Mouse (Mus musculus): ENCODE results near the gene Sprtn. TPM values are rescaled to one million over a fixed set of nuclear protein-coding genes. Genes with fewer than 3 reads are reported as not detected.
A peak's percentile ranks its signal among the peaks of the same experiment; 100 is the strongest.

The Sprtn gene
- polyA plus RNA-seq, 1 experiment from 2014 or later, result 9.1 TPM

- Histone ChIP-seq H3K4me1 (replicated peaks; ENCODE audit: control insufficient read depth, insufficient read depth, low read length) (peaks cover 28% of the 10 kb centered on the region), H3K9ac (ENCODE audit: low read length) (peak overlapping the region; percentile 87), H3K36me3 (ENCODE audit: control insufficient read depth, insufficient read depth, low read length) (no peaks in the 10 kb centered on the region; the same call in 1 of the 2 replicates), H3K4me2 (ENCODE audit: low read depth, low read length) (peak overlapping the region; percentile 84), H3K27me3 (ENCODE audit: control insufficient read depth, insufficient read depth, low read depth, low read length) (no peaks in the 10 kb centered on the region), H3K4me3 (ENCODE audit: low read length) (peak overlapping the region; percentile 57), H3K27ac (ENCODE audit: low read length) (peak overlapping the region; percentile 97), H3K9me3 (ENCODE audit: control insufficient read depth, low read length) (no peaks in the 10 kb centered on the region)
- ATAC-seq (ENCODE audit: low read depth), result peak; percentile 31
- 0% methylated on average over 5 of the region's 62 CpGs for WGBS
These were observed 51.0 kb downstream of the Sprtn start for GRCm38 (mm10) chr8:124948733-124949111.

GRCm38 (mm10) chr8:124949209-124950068 is 51.8 kb downstream of the Sprtn start, which contains the start of gene Egln1:
Gene Egln1, minus strand, starts transcription at chr8:124949324.
- Histone ChIP-seq H3K27me3 (ENCODE audit: control insufficient read depth, insufficient read depth, low read depth, low read length) (no peaks in the 10 kb centered on the region), H3K27ac (ENCODE audit: low read length) (peak within 1 kb of the TSS; percentile 97), H3K4me3 (ENCODE audit: low read length) (peak within 1 kb of the TSS; percentile 57), H3K9ac (ENCODE audit: low read length) (peak within 1 kb of the TSS; percentile 87), H3K36me3 (ENCODE audit: control insufficient read depth, insufficient read depth, low read length) (no peaks in the 10 kb centered on the region), H3K9me3 (ENCODE audit: control insufficient read depth, low read length) (no peaks in the 10 kb centered on the region), H3K4me2 (ENCODE audit: low read depth, low read length) (peak within 1 kb of the TSS; percentile 84), H3K4me1 (replicated peaks; ENCODE audit: control insufficient read depth, insufficient read depth, low read length) (peaks cover 28% of the 10 kb centered on the region)
- under 1% methylated on average over 26 of the region's 98 CpGs for WGBS
- ATAC-seq (ENCODE audit: low read depth), result peak; percentile 95

- WGBS, result 15% methylated on average over 10 of the region's 10 CpGs
These were observed 52.4 kb downstream of the Sprtn start for GRCm38 (mm10) chr8:124950069-124950456.

GRCm38 (mm10) chr8:124950865-124951264 is 53.2 kb downstream of the Sprtn start:
- H3K4me2 ChIP-seq (ENCODE audit: low read depth, low read length), result peak overlapping the region; percentile 52
- WGBS, result 45% methylated on average over 2 of the region's 2 CpGs
- peak overlapping the region; percentile 57 for H3K4me3 ChIP-seq (ENCODE audit: low read length)
- peak overlapping the region; percentile 87 for H3K9ac ChIP-seq (ENCODE audit: low read length)
- no peak overlapping the region for H3K27ac ChIP-seq (ENCODE audit: low read length)
- ATAC-seq (ENCODE audit: low read depth), result no peak
- no peaks in the 10 kb centered on the region for H3K9me3 ChIP-seq (ENCODE audit: control insufficient read depth, low read length)
- peaks cover 18% of the 10 kb centered on the region for H3K4me1 ChIP-seq (replicated peaks; ENCODE audit: control insufficient read depth, insufficient read depth, low read length)
- H3K36me3 ChIP-seq (ENCODE audit: control insufficient read depth, insufficient read depth, low read length), result no peaks in the 10 kb centered on the region
- no peaks in the 10 kb centered on the region for H3K27me3 ChIP-seq (ENCODE audit: control insufficient read depth, insufficient read depth, low read depth, low read length)

More at GRCm38 (mm10) chr8:124950069-124950456, 52.4 kb downstream of the Sprtn start:
- H3K27ac ChIP-seq (ENCODE audit: low read length), result peak overlapping the region; percentile 95
- peak overlapping the region; percentile 87 for H3K9ac ChIP-seq (ENCODE audit: low read length)
- peak overlapping the region; percentile 57 for H3K4me3 ChIP-seq (ENCODE audit: low read length)
- H3K4me1 ChIP-seq (replicated peaks; ENCODE audit: control insufficient read depth, insufficient read depth, low read length), result peaks cover 26% of the 10 kb centered on the region
- H3K36me3 ChIP-seq (ENCODE audit: control insufficient read depth, insufficient read depth, low read length), result no peaks in the 10 kb centered on the region
- H3K4me2 ChIP-seq (ENCODE audit: low read depth, low read length), result peak overlapping the region; percentile 52
- ATAC-seq (ENCODE audit: low read depth), result no peak
- H3K27me3 ChIP-seq (ENCODE audit: control insufficient read depth, insufficient read depth, low read depth, low read length), result no peaks in the 10 kb centered on the region
- no peaks in the 10 kb centered on the region for H3K9me3 ChIP-seq (ENCODE audit: control insufficient read depth, low read length)

- 57% methylated on average over 7 of the region's 7 CpGs for WGBS
- no peak for ATAC-seq (ENCODE audit: low read depth)
- Histone ChIP-seq H3K4me2 (ENCODE audit: low read depth, low read length) (no peak overlapping the region), H3K4me1 (replicated peaks; ENCODE audit: control insufficient read depth, insufficient read depth, low read length) (peaks cover 5% of the 10 kb centered on the region), H3K9ac (ENCODE audit: low read length) (no peak overlapping the region), H3K27ac (ENCODE audit: low read length) (no peak overlapping the region), H3K9me3 (ENCODE audit: control insufficient read depth, low read length) (no peaks in the 10 kb centered on the region), H3K36me3 (ENCODE audit: control insufficient read depth, insufficient read depth, low read length) (no peaks in the 10 kb centered on the region), H3K4me3 (ENCODE audit: low read length) (no peak overlapping the region), H3K27me3 (ENCODE audit: control insufficient read depth, insufficient read depth, low read depth, low read length) (no peaks in the 10 kb centered on the region)
These were observed 55.5 kb downstream of the Sprtn start for GRCm38 (mm10) chr8:124953188-124953587.

- ATAC-seq (ENCODE audit: low read depth), result no peak
- Histone ChIP-seq H3K27me3 (ENCODE audit: control insufficient read depth, insufficient read depth, low read depth, low read length) (no peaks in the 10 kb centered on the region), H3K4me1 (replicated peaks; ENCODE audit: control insufficient read depth, insufficient read depth, low read length) (peaks cover 10% of the 10 kb centered on the region), H3K4me3 (ENCODE audit: low read length) (no peak overlapping the region), H3K9ac (ENCODE audit: low read length) (no peak overlapping the region), H3K27ac (ENCODE audit: low read length) (no peak overlapping the region), H3K36me3 (ENCODE audit: control insufficient read depth, insufficient read depth, low read length) (no peaks in the 10 kb centered on the region), H3K9me3 (ENCODE audit: control insufficient read depth, low read length) (no peaks in the 10 kb centered on the region), H3K4me2 (ENCODE audit: low read depth, low read length) (no peak overlapping the region)
- WGBS, result 70% methylated on average over 8 of the region's 8 CpGs
These were observed 56.9 kb downstream of the Sprtn start for GRCm38 (mm10) chr8:124954572-124955082.

Other genes starting within 250 kb of the Sprtn start
- gene 2310022B05Rik, start 234.5 kb upstream of the Sprtn start, polyA plus RNA-seq (2015; fragmentation: Nextera tagmentation; extraction: Ambion mirVana), result 26.3 and 30.1 TPM in 2 replicates
- gene Ttc13, start 175.9 kb upstream of the Sprtn start, polyA plus RNA-seq (2015; fragmentation: Nextera tagmentation; extraction: Ambion mirVana), result 43.0 and 45.7 TPM in 2 replicates
- gene Arv1, start 175.7 kb upstream of the Sprtn start, polyA plus RNA-seq (2015; fragmentation: Nextera tagmentation; extraction: Ambion mirVana), result 18.7 and 19.6 TPM in 2 replicates
- 7.6 and 8.7 TPM in 2 replicates for gene Fam89a, start 146.1 kb upstream of the Sprtn start, polyA plus RNA-seq (2015; fragmentation: Nextera tagmentation; extraction: Ambion mirVana)
- 0.84 and 0.92 TPM in 2 replicates for gene Trim67, start 104.8 kb upstream of the Sprtn start, polyA plus RNA-seq (2015; fragmentation: Nextera tagmentation; extraction: Ambion mirVana)
- gene Gnpat, start 34.9 kb upstream of the Sprtn start, polyA plus RNA-seq (2015; fragmentation: Nextera tagmentation; extraction: Ambion mirVana), result 97.5 and 99.0 TPM in 2 replicates
- gene 2810004N23Rik, start 34.8 kb upstream of the Sprtn start, polyA plus RNA-seq (2015; fragmentation: Nextera tagmentation; extraction: Ambion mirVana), result 39.5 and 42.7 TPM in 2 replicates
- gene Exoc8, start 181 bp upstream of the Sprtn start, polyA plus RNA-seq (2015; fragmentation: Nextera tagmentation; extraction: Ambion mirVana), result 8.3 and 8.8 TPM in 2 replicates
- gene Egln1, start 51.4 kb downstream of the Sprtn start, polyA plus RNA-seq (2015; fragmentation: Nextera tagmentation; extraction: Ambion mirVana), result 11.6 and 11.7 TPM in 2 replicates
- gene Tsnax, start 115.1 kb downstream of the Sprtn start, polyA plus RNA-seq (2015; fragmentation: Nextera tagmentation; extraction: Ambion mirVana), result 108 and 112 TPM in 2 replicates
- gene Disc1, start 156.3 kb downstream of the Sprtn start, polyA plus RNA-seq (2015; fragmentation: Nextera tagmentation; extraction: Ambion mirVana), result 2.6 and 2.8 TPM in 2 replicates

Measured in lung, embryonic 16.5 days (tissue).